8 mouse cellular contexts compared by ENCODE assay signal in the genomic region with DNA sequence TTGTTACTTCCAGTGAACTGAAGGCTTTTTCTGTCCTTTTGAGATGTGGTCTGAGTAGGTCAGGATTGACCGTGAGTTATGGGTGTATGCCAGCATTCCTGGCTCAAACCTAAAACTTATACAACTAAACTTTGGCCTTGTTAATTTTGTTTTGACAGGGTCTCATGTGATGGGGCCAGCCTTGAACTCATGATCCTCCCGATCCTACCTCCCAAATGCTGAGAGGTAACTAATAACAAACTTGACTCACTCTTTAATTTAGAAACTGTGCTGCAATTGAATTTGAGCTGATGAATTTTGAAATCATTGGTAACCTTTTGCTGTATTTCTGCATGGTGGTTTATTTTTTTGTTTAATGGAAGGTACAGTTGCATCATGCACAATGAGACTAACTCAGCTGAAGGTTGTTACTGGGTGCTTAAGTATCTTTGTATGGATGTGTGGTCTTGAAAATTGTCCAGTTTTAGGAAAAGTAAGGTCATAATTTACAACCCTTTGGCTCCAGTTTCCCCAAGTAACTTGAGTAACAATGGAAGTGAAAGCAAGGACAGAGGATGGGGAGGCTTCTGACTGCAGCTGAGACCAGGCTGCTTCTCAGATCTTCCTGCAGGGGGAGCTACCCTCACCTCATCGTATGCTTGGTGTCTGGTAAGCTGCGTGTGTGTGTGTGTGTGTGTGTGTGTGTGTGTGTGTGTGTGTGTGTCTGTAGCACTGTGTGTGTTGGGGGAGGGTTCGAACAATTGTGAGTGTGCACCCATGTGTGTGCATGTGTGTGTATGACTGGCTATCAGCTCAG.
DNase-seq lines count a peak whose midpoint lies in the region; ATAC-seq and TF ChIP-seq lines count a peak whose summit lies in the region.

No protein-coding gene starts in this region.

- peak; percentile 44 for TF ChIP-seq CTCF in C2C12 (IDR thresholded peaks at IDR 0.05; ENCODE audit: control insufficient read depth, insufficient read depth, insufficient read length)
- TF ChIP-seq CTCF in liver, embryonic 14.5 days (IDR thresholded peaks at IDR 0.05; ENCODE audit: low read depth), result peak; percentile 75

- no peaks in the 10 kb centered on the region for H3K36me3 ChIP-seq in forebrain, embryonic 11.5 days (ENCODE audit: control insufficient read depth, insufficient read depth, low read length)
- H3K36me3 ChIP-seq in forebrain, embryonic 10.5 days (replicated peaks), result peaks cover under 1% of the 10 kb centered on the region; the same call in 1 of the 2 replicates
- H3K36me3 ChIP-seq in C2C12 (ENCODE audit: control insufficient read depth, insufficient read depth), result no peaks in the 10 kb centered on the region
- no peaks in the 10 kb centered on the region for H3K36me3 ChIP-seq in liver, embryonic 14.5 days (replicated peaks; ENCODE audit: control insufficient read depth, insufficient read depth, low read depth)
- H3K36me3 ChIP-seq in forebrain, embryonic 16.5 days (ENCODE audit: control insufficient read depth, insufficient read depth), result no peaks in the 10 kb centered on the region

- ATAC-seq in forebrain, embryonic 11.5 days (replicated peaks; ENCODE audit: low FRiP score), result peak; percentile 61
- no peak for ATAC-seq in liver, embryonic 14.5 days (ENCODE audit: insufficient read depth)
- no peak for ATAC-seq in forebrain, embryonic 16.5 days

- H3ac ChIP-seq in C2C12 (ENCODE audit: control insufficient read depth, insufficient read length, low read depth), result no peak overlapping the region

- no peak for TF ChIP-seq EP300 in liver, embryonic 14.5 days (IDR thresholded peaks at IDR 0.05; ENCODE audit: low read depth)

- H3K27me3 ChIP-seq in forebrain, embryonic 11.5 days (ENCODE audit: control insufficient read depth, insufficient read depth, low read length), result no peaks in the 10 kb centered on the region
- H3K27me3 ChIP-seq in forebrain, embryonic 10.5 days (ENCODE audit: poor library complexity, severe bottlenecking), result no peaks in the 10 kb centered on the region
- H3K27me3 ChIP-seq in C2C12 (ENCODE audit: control insufficient read depth, insufficient read depth, insufficient read length), result no peaks in the 10 kb centered on the region
- H3K27me3 ChIP-seq in liver, embryonic 14.5 days (ENCODE audit: control insufficient read depth, insufficient read depth, low read length), result no peaks in the 10 kb centered on the region
- no peaks in the 10 kb centered on the region for H3K27me3 ChIP-seq in forebrain, embryonic 16.5 days (replicated peaks; ENCODE audit: control insufficient read depth, insufficient read depth, low read length)

- 87% methylated on average over 5 of the region's 5 CpGs for WGBS in forebrain, embryonic 11.5 days
- WGBS in forebrain, embryonic 10.5 days, result 83% methylated on average over 5 of the region's 5 CpGs
- 54% methylated on average over 5 of the region's 5 CpGs for WGBS in liver, embryonic 14.5 days (ENCODE audit: insufficient replicate concordance)
- WGBS in forebrain, embryonic 16.5 days, result 69% methylated on average over 5 of the region's 5 CpGs

- H3K4me3 ChIP-seq in forebrain, embryonic 11.5 days (ENCODE audit: low read depth, low read length), result no peak overlapping the region
- no peak overlapping the region for H3K4me3 ChIP-seq in forebrain, embryonic 10.5 days
- no peak overlapping the region for H3K4me3 ChIP-seq in C2C12 (ENCODE audit: insufficient read depth, poor library complexity, severe bottlenecking)
- H3K4me3 ChIP-seq in liver, embryonic 14.5 days (ENCODE audit: insufficient read depth in 1 of 2, low read depth in 2 of 2, low read length in 2 of 2), result no peak overlapping the region
- H3K4me3 ChIP-seq in forebrain, embryonic 16.5 days (replicated peaks; ENCODE audit: low read length), result no peak overlapping the region

- DNase-seq in forebrain, embryonic 11.5 days (ENCODE audit: low spot score), result no peak
- no peak for DNase-seq in forebrain, embryonic 10.5 days (ENCODE audit: extremely low spot score, low spot score)
- peak; percentile 36 for DNase-seq in c-Kit-positive CD71-positive TER-119-negative erythroid progenitor cells, embryonic 14.5 days (ENCODE audit: low read depth)
- peak in 1 of 3 experiments; percentile 19 for DNase-seq in liver, embryonic 14.5 days (ENCODE audit: low read depth in 3 of 3, low spot score in 3 of 3)
- DNase-seq in spleen, postnatal 4 days (ENCODE audit: low spot score in 2 of 2), result peak; percentile 34 to 68
- no peak for DNase-seq in left cerebral cortex, adult 18-20 months (ENCODE audit: low spot score in 2 of 2)

- H3K9ac ChIP-seq in forebrain, embryonic 11.5 days (ENCODE audit: low read length), result no peak overlapping the region
- no peak overlapping the region for H3K9ac ChIP-seq in liver, embryonic 14.5 days (replicated peaks)
- H3K9ac ChIP-seq in forebrain, embryonic 16.5 days (replicated peaks; ENCODE audit: low read depth, low read length), result no peak overlapping the region

- peaks cover 2% of the 10 kb centered on the region; the same call in 1 of the 2 replicates for H3K4me1 ChIP-seq in forebrain, embryonic 11.5 days (replicated peaks; ENCODE audit: control insufficient read depth, insufficient read depth, low read length)
- H3K4me1 ChIP-seq in forebrain, embryonic 10.5 days, result peaks cover 10% of the 10 kb centered on the region
- H3K4me1 ChIP-seq in liver, embryonic 14.5 days (replicated peaks; ENCODE audit: control insufficient read depth in 2 of 2, insufficient read depth in 2 of 2, low read length in 1 of 2), result peaks cover 0 to 9% of the 10 kb centered on the region in 2 experiments; a peak in 3 of 4 replicates
- peaks cover 6% of the 10 kb centered on the region; the same call in 1 of the 2 replicates for H3K4me1 ChIP-seq in forebrain, embryonic 16.5 days (replicated peaks; ENCODE audit: control insufficient read depth, insufficient read depth, low read length)

- H3K27ac ChIP-seq in forebrain, embryonic 11.5 days (ENCODE audit: low read depth, low read length), result no peak overlapping the region
- no peak overlapping the region for H3K27ac ChIP-seq in forebrain, embryonic 10.5 days
- no peak overlapping the region for H3K27ac ChIP-seq in liver, embryonic 14.5 days
- H3K27ac ChIP-seq in forebrain, embryonic 16.5 days (ENCODE audit: low read length), result no peak overlapping the region

- H3K9me3 ChIP-seq in forebrain, embryonic 11.5 days (ENCODE audit: control insufficient read depth, low read length), result no peaks in the 10 kb centered on the region
- no peaks in the 10 kb centered on the region for H3K9me3 ChIP-seq in forebrain, embryonic 10.5 days
- H3K9me3 ChIP-seq in liver, embryonic 14.5 days (ENCODE audit: control insufficient read depth, low read length), result no peaks in the 10 kb centered on the region
- no peaks in the 10 kb centered on the region for H3K9me3 ChIP-seq in forebrain, embryonic 16.5 days (ENCODE audit: control insufficient read depth, low read length)

- peaks cover 31% of the 10 kb centered on the region for H3K79me3 ChIP-seq in C2C12 (ENCODE audit: low read depth)

- H3K79me2 ChIP-seq in C2C12 (ENCODE audit: control insufficient read depth, insufficient read depth), result peaks cover 92% of the 10 kb centered on the region

- no peak overlapping the region for H3K4me2 ChIP-seq in forebrain, embryonic 11.5 days (ENCODE audit: low read depth, low read length, severe bottlenecking)
- H3K4me2 ChIP-seq in liver, embryonic 14.5 days (ENCODE audit: low read depth), result no peak overlapping the region
- no peak overlapping the region for H3K4me2 ChIP-seq in forebrain, embryonic 16.5 days (ENCODE audit: low read length)

TF ChIP-seq in C2C12, 6 proteins besides CTCF, POLR2A, EP300 and RAD21:
- no peak for TF ChIP-seq FOSL1 (IDR thresholded peaks at IDR 0.05; ENCODE audit: insufficient read depth, low read length, poor library complexity, severe bottlenecking)
- TF ChIP-seq CEBPB (IDR thresholded peaks at IDR 0.05; ENCODE audit: low read depth), result no peak
- TF ChIP-seq USF1 (IDR thresholded peaks at IDR 0.05; ENCODE audit: low read depth), result no peak
- no peak for TF ChIP-seq MYOD1 (IDR thresholded peaks at IDR 0.05; ENCODE audit: control insufficient read depth, insufficient read length, low read depth)
- TF ChIP-seq MAX (IDR thresholded peaks at IDR 0.05), result no peak
- no peak for TF ChIP-seq MYOG (IDR thresholded peaks at IDR 0.05; ENCODE audit: control insufficient read depth, extremely low read depth, insufficient read length)

Comparison
In these comparisons a context has a peak if more than half of its experiments do, and no peak if none do; other contexts are left out.
1. DNase-seq: peak in c-Kit-positive CD71-positive TER-119-negative erythroid progenitor cells, embryonic 14.5 days (single experiment) and spleen, postnatal 4 days (2 of 2); none in forebrain, embryonic 11.5 days (single experiment), forebrain, embryonic 10.5 days (single experiment) and left cerebral cortex, adult 18-20 months (0 of 2).